Mouse (Mus musculus) right cerebral cortex, postnatal 25 days (tissue): Measurements from ENCODE around the gene Tas2r116.

Source experiments
- DNase-seq: peaks from one replicate; pipeline ENCODE4 v3.0.0; 2022

Tas2r116 gene

GRCm38 (mm10) chr6:132855138-132855537 lies at the start of gene Tas2r116:
Tas2r116 (plus strand) TSS chr6:132855438.
- no peak for DNase-seq

DNA sequence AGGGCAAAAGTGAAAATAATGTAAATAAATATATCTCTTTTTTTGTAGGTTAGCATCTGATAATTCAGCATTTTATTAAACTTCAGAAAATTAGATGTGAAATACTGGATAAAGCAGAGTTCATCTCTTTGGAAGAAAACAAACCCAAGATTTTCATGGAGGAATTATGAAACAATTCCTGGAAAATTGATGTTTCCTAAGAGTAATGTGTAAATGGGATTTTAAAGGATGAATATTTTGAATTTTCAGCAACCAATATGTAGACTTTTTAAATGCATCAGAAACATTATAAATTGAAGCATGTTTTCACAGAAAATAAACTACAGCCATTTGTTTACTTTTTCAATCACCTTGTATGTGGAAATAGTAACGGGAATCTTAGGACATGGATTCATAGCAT lies 8.4 kb upstream of the Tas2r116 start, which contains the start of gene Tas2r123:
Gene Tas2r123 (plus strand): TSS at position 301 of the 400 bp plus-strand sequence.
- DNase-seq: no peak

DNA sequence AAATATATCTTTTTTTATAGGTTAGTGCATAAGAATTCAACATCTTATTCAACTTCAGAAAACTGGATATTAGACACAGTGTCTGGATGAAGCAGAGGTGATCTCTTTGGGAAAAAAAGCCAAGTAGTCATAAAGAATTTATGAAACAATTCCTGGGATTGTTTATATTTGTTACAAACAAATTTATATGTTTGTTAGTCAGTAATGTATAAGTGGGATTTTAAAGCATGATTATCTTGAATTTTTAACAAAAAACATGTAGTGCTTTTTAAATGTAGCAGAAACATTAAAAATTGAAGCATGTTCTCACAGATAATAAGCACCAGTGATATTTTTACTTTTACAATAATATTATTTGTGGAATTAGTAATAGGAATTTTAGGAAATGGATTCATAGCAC lies 12.5 kb downstream of the Tas2r116 start, which contains the start of gene Tas2r110:
Gene Tas2r110 (plus strand): TSS at position 301 of the 400 bp plus-strand sequence.
- no peak for DNase-seq

- DNase-seq: no peak
Measured at GRCm38 (mm10) chr6:132892711-132893110, 37.5 kb downstream of the Tas2r116 start, which contains the start of gene Tas2r113. Tas2r113 (plus strand) TSS chr6:132893011.
